Mouse (Mus musculus) CH12.LX (cell line): ENCODE results near the gene LTO1. TPM values are rescaled to one million over a fixed set of nuclear protein-coding genes. Genes with fewer than 3 reads are reported as not detected.
A peak's percentile ranks its signal among the peaks of the same experiment; 100 is the strongest.

Source experiments
- DNase-seq: peaks from one replicate; pipeline ENCODE4 v3.0.0-alpha.2; 2013; ENCODE audit errors: extremely low read depth
- H3K27ac ChIP-seq: 2 replicates; pipeline ENCODE4 v1.5.1; 2012; ENCODE audit warnings: low read depth, mild to moderate bottlenecking, control low read depth, moderate library complexity; ENCODE audit not compliant: insufficient read depth
- H3K27me3 ChIP-seq: replicated peaks from 2 replicates; pipeline ENCODE3; 2012; ENCODE audit warnings: inconsistent platforms
- H3K36me3 ChIP-seq, 2 experiments: replicated peaks in 1 of 2; 2 replicates each; pipeline versions ENCODE3 to v1.6.1; 2012; ENCODE audit warnings: inconsistent platforms in 1 of 2, low read length in 1 of 2, mild to moderate bottlenecking in 1 of 2, mixed read lengths in 1 of 2, moderate library complexity in 1 of 2; ENCODE audit not compliant: control insufficient read depth in 1 of 2, insufficient read depth in 1 of 2
- H3K4me1 ChIP-seq, 2 experiments: 2 replicates each; pipeline ENCODE4 v1.6.1; 2012; ENCODE audit warnings: inconsistent platforms in 1 of 2, moderate library complexity in 1 of 2; ENCODE audit not compliant: insufficient read depth in 2 of 2, control insufficient read depth in 1 of 2
- H3K4me2 ChIP-seq: 2 replicates; pipeline ENCODE4 v1.6.1; 2012; ENCODE audit warnings: low read depth, mild to moderate bottlenecking, control low read depth; ENCODE audit not compliant: poor library complexity, insufficient read depth, severe bottlenecking
- H3K4me3 ChIP-seq, 3 experiments: fragments of 150-350 bp in 1 of 3; sonication (generic) in 1 of 3; replicated peaks in 1 of 3; 2 replicates each; pipeline versions ENCODE3 to v1.5.1; 2011 to 2012; ENCODE audit warnings: low read depth in 2 of 3, low read length in 2 of 3, mild to moderate bottlenecking in 2 of 3, moderate library complexity in 2 of 3, control low read depth in 1 of 3, improper control_type of control experiment in 1 of 3, inconsistent platforms in 1 of 3, mixed read lengths in 1 of 3; ENCODE audit not compliant: poor library complexity in 1 of 3
- H3K79me2 ChIP-seq: replicated peaks from 2 replicates; pipeline ENCODE4 v1.6.1; 2012; ENCODE audit warnings: mild to moderate bottlenecking, moderate library complexity; ENCODE audit not compliant: control insufficient read depth, poor library complexity, insufficient read depth, severe bottlenecking; ENCODE audit errors: extremely low read depth
- H3K9ac ChIP-seq: 2 replicates; pipeline ENCODE4 v1.6.1; 2012; ENCODE audit warnings: low read depth, mild to moderate bottlenecking, control low read depth, moderate library complexity; ENCODE audit not compliant: insufficient read depth
- H3K9me3 ChIP-seq: replicated peaks from 2 replicates; pipeline ENCODE3; 2012; ENCODE audit warnings: low read length, inconsistent platforms, mixed read lengths
- CHD1 ChIP-seq: IDR thresholded peaks from 2 replicates; pipeline ENCODE4 v1.6.1; 2012; ENCODE audit warnings: low read depth, low read length, improper control_type of control experiment, inconsistent platforms
- E2F4 ChIP-seq: IDR thresholded peaks from 2 replicates; pipeline ENCODE4 v1.6.1; 2011; ENCODE audit warnings: low read depth, low read length, improper control_type of control experiment; ENCODE audit not compliant: insufficient replicate concordance
- ELF1 ChIP-seq: IDR thresholded peaks from 2 replicates; pipeline ENCODE4 v1.6.1; 2014; ENCODE audit warnings: low read depth, mild to moderate bottlenecking, inconsistent platforms, low read length, improper control_type of control experiment
- ETS1 ChIP-seq: conservative IDR thresholded peaks from 2 replicates; pipeline ENCODE4 v1.6.1; 2012; ENCODE audit warnings: low read depth, mild to moderate bottlenecking, inconsistent platforms, low read length, improper control_type of control experiment, moderate library complexity
- HCFC1 ChIP-seq: IDR thresholded peaks from 2 replicates; pipeline ENCODE4 v1.6.1; 2012; ENCODE audit warnings: low read depth, mild to moderate bottlenecking, inconsistent platforms, low read length, improper control_type of control experiment
- KAT2A ChIP-seq: IDR thresholded peaks from 2 replicates; pipeline ENCODE4 v1.6.1; 2012; ENCODE audit warnings: low read length, improper control_type of control experiment, inconsistent platforms; ENCODE audit not compliant: insufficient replicate concordance
- MAFK ChIP-seq: IDR thresholded peaks from 2 replicates; pipeline ENCODE4 v1.6.1; 2011; ENCODE audit warnings: low read length, improper control_type of control experiment; ENCODE audit not compliant: insufficient replicate concordance
- MAX ChIP-seq: IDR thresholded peaks from 2 replicates; pipeline ENCODE4 v1.6.1; 2011; ENCODE audit warnings: low read length, improper control_type of control experiment
- MEF2A ChIP-seq: IDR thresholded peaks from 2 replicates; pipeline ENCODE4 v1.6.1; 2014; ENCODE audit warnings: low read depth, mild to moderate bottlenecking, inconsistent platforms, low read length, improper control_type of control experiment, borderline replicate concordance
- MXI1 ChIP-seq: IDR thresholded peaks from 2 replicates; pipeline ENCODE4 v1.6.1; 2011; ENCODE audit warnings: mild to moderate bottlenecking, low read depth, low read length, improper control_type of control experiment
- PAX5 ChIP-seq: IDR thresholded peaks from 2 replicates; pipeline ENCODE4 v1.6.1; 2012; ENCODE audit warnings: low read length, inconsistent platforms, mixed read lengths
- POLR2A ChIP-seq: IDR thresholded peaks from 2 replicates; pipeline ENCODE4 v1.6.1; 2011; ENCODE audit warnings: low read depth, mild to moderate bottlenecking, improper control_type of control experiment, low read length
- RAD21 ChIP-seq: IDR thresholded peaks from 2 replicates; pipeline ENCODE4 v1.6.1; 2011; ENCODE audit warnings: low read depth, mild to moderate bottlenecking, low read length, improper control_type of control experiment, moderate library complexity
- RCOR1 ChIP-seq: conservative IDR thresholded peaks from 2 replicates; pipeline ENCODE4 v1.6.1; 2012; ENCODE audit warnings: low read depth, mild to moderate bottlenecking, inconsistent platforms, low read length, improper control_type of control experiment
- SMC3 ChIP-seq: IDR thresholded peaks from 2 replicates; pipeline ENCODE4 v1.6.1; 2011; ENCODE audit warnings: low read depth, low read length, improper control_type of control experiment
- TBP ChIP-seq: conservative IDR thresholded peaks from 2 replicates; pipeline ENCODE4 v1.6.1; 2011; ENCODE audit warnings: low read depth, low read length, improper control_type of control experiment
- USF1 ChIP-seq: IDR thresholded peaks from 2 replicates; pipeline ENCODE4 v1.6.1; 2014; ENCODE audit warnings: low read depth, mild to moderate bottlenecking, inconsistent platforms, low read length, improper control_type of control experiment
- USF2 ChIP-seq: conservative IDR thresholded peaks from 2 replicates; pipeline ENCODE4 v1.6.1; 2011; ENCODE audit warnings: low read depth, low read length, improper control_type of control experiment
- ZKSCAN1 ChIP-seq: IDR thresholded peaks from 2 replicates; pipeline ENCODE4 v1.6.1; 2012; ENCODE audit warnings: low read depth, inconsistent platforms, low read length, improper control_type of control experiment, borderline replicate concordance
- ZNF384 ChIP-seq: IDR thresholded peaks from 2 replicates; pipeline ENCODE4 v1.6.1; 2012; ENCODE audit warnings: low read depth, low read length, improper control_type of control experiment, inconsistent platforms
- dilution Hi-C: fragments of 300-500 bp; cut with MboI; formaldehyde crosslinking; loops from 2 replicates; pipeline ENCODE4 v1.14.3; 2020; ENCODE audit warnings: low sequenced_read_pairs; ENCODE audit not compliant: extremely low pct_unique_long_range_greater_than_20kb, extremely low pct_ligation_motif_present
- in situ Hi-C: fragments of 300-500 bp; cut with MboI; formaldehyde crosslinking; loops from 3 replicates; pipeline ENCODE4 v1.14.3; 2019; ENCODE audit warnings: low sequenced_read_pairs, low pct_ligation_motif_present, low pct_unique_long_range_greater_than_20kb, mixed read lengths
- polyA plus RNA-seq: library from polyadenylated mRNA; unstranded; fragments of >175 nt; gene quantifications from 2 replicates; pipeline ENCODE4 v1.2.1, GENCODE M21; 2012; ENCODE audit warnings: low read depth; ENCODE audit not compliant: insufficient read length
- total RNA-seq, 2 experiments: library from RNA; depleted of rRNA; stranded (reverse); fragments of 300-350 nt in 1 of 2; fragments of >200 nt in 1 of 2; gene quantifications; 2 replicates each; pipeline ENCODE4 v1.2.3; 2012 to 2014

The LTO1 gene
- total and polyA plus RNA-seq, 3 experiments = 4.0 to 10.7 (median 8.5) TPM

DNA sequence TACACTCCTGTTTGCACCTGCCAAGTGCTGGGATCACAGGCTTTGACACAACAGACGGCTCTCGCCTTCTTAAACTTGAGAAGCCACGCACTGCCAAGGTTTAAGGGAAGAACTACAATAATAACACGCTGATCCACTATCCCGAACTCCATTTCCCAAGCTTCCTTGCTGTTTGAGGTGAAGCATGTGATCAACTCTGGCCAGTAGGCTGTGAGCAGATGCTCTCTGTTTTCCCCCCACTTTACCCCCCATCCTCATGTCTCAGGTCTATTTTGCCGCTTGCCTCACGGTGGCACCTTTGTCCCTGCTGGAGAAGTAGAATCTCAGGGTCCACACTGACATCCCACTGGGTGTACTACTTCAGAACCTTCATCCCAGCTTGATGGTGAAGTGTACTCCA lies 6.2 kb upstream of the LTO1 start:
- H3K79me2 ChIP-seq = no peaks in the 10 kb centered on the region
- no peak overlapping the region for H3K4me3 ChIP-seq
- H3K4me1 ChIP-seq = peaks cover 8% of the 10 kb centered on the region in 2 experiments; a peak in 3 of 4 replicates
- H3K36me3 ChIP-seq = no peaks in the 10 kb centered on the region
- TF ChIP-seq CHD1 = no peak
- no peak for TF ChIP-seq POLR2A
- TF ChIP-seq HCFC1 = peak; percentile 42; the same call in 1 of the 2 replicates
- TF ChIP-seq MAFK = no peak
- no peak overlapping the region for H3K4me2 ChIP-seq
- H3K9me3 ChIP-seq = peaks cover 10% of the 10 kb centered on the region
- no peak for DNase-seq
- no peak overlapping the region for H3K27ac ChIP-seq
- peaks cover 80% of the 10 kb centered on the region for H3K27me3 ChIP-seq
- in situ Hi-C loops = no loop called here
- no peak overlapping the region for H3K9ac ChIP-seq
- dilution Hi-C loops = no loop called here

DNA sequence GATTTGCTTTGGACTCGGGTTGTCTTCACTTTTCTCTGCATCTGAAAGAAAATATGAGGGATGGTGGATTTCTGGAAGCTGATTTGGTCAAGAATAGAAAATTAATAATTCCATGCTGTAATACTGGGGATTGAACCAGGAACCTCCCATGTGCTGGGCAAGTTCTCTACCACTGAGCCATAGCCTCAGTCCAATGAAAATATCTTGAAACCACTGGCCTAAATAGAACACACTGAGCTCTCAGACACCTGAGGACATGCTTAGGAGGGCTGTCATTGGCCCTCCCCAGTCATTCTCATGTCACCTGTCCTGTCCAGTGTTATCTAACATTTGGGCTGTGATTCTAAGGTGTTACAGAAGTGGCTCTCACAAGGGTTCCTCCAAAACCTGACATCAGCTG lies 3.8 kb upstream of the LTO1 start:
- peaks cover 2% of the 10 kb centered on the region for H3K9me3 ChIP-seq
- no peak for TF ChIP-seq MEF2A
- TF ChIP-seq ELF1 = peak; percentile 71
- no peak for TF ChIP-seq E2F4
- no peak for TF ChIP-seq MAX
- TF ChIP-seq TBP = peak; percentile 98
- TF ChIP-seq, all 38 proteins: peak for 2
- no peaks in the 10 kb centered on the region for H3K36me3 ChIP-seq
- DNase-seq = no peak
- no peak overlapping the region for H3K9ac ChIP-seq
- in situ Hi-C loops = no loop called here
- H3K4me3 ChIP-seq = no peak overlapping the region
- H3K79me2 ChIP-seq = no peaks in the 10 kb centered on the region
- no peak overlapping the region for H3K27ac ChIP-seq
- dilution Hi-C loops = no loop called here
- H3K4me1 ChIP-seq = peaks cover 11 to 13% of the 10 kb centered on the region in 2 experiments
- H3K27me3 ChIP-seq = peaks cover 61% of the 10 kb centered on the region
- no peak overlapping the region for H3K4me2 ChIP-seq

DNA sequence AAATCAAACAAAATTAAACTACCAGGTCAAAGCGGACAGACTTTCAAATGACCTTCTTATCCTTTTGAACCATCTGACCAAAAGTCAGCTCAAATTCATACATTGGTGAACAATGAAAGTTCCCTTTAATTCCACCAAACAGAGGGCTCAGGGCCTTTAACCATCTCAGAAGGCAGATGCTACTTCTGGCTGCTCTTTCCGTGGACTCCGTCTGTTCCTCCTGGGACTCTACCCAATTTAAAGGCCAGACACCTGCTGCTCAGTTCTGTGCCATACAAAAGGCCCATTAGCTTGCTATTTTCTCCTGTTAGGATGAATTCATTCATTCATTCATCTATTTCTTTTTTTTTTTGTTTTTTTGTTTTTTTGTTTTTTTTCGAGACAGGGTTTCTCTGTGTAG lies 2.0 kb upstream of the LTO1 start:
- Histone ChIP-seq H3K4me1 (peaks cover 5 to 12% of the 10 kb centered on the region in 2 experiments; a peak in 2 of 4 replicates), H3K9me3 (no peaks in the 10 kb centered on the region), H3K9ac (no peak overlapping the region), H3K36me3 (peaks cover 8 to 15% of the 10 kb centered on the region in 2 experiments), H3K4me3 (no peak overlapping the region), H3K4me2 (no peak overlapping the region), H3K27me3 (peaks cover 47% of the 10 kb centered on the region), H3K27ac (no peak overlapping the region)
- dilution Hi-C loops = no loop called here
- in situ Hi-C loops = no loop called here
- no peak for DNase-seq
- TF ChIP-seq PAX5 (no peak), ETS1 (no peak), USF1 (no peak), ZKSCAN1 (no peak), SMC3 (no peak), POLR2A (no peak), MXI1 (no peak), RAD21 (no peak), RCOR1 (no peak), ZNF384 (no peak), USF2 (no peak), E2F4 (no peak), KAT2A (no peak)
- TF ChIP-seq, all 38 proteins: peak for 0
- H3K79me2 ChIP-seq = no peaks in the 10 kb centered on the region
